Mouse (Mus musculus): ENCODE data around the gene Apc2.
A peak's percentile ranks its signal among the peaks of the same experiment; 100 is the strongest.
"Not testable (repeated sequence)": the region's sequence is repeated elsewhere in the genome, so short reads cannot be mapped to it uniquely, and the experiment has no call there.

Apc2 gene

GRCm38 (mm10) chr10:80295618-80296425 is at the start of gene Apc2:
Gene Apc2, plus strand, starts transcription at chr10:80295977.
- peak; percentile 90 to 92 for DNase-seq (ENCODE audit: low spot score in 2 of 2)

GRCm38 (mm10) chr10:80247849-80248248 is 47.9 kb upstream of the Apc2 start:
- peak; percentile 65 to 75 for DNase-seq (ENCODE audit: low spot score in 2 of 2)

GRCm38 (mm10) chr10:80248437-80248836 is 47.3 kb upstream of the Apc2 start:
- not testable (repeated sequence) for DNase-seq (ENCODE audit: low spot score in 2 of 2)

- peak; percentile 94 to 95 for DNase-seq (ENCODE audit: low spot score in 2 of 2)
Measured at GRCm38 (mm10) chr10:80248971-80249640, 46.7 kb upstream of the Apc2 start, which contains the start of gene Ndufs7. Gene Ndufs7, plus strand, starts transcription at chr10:80249121.

- no peak for DNase-seq (ENCODE audit: low spot score in 2 of 2)
Measured at GRCm38 (mm10) chr10:80250059-80250458, 45.7 kb upstream of the Apc2 start.

GRCm38 (mm10) chr10:80250573-80250972 is 45.2 kb upstream of the Apc2 start:
- DNase-seq (ENCODE audit: low spot score in 2 of 2), result no peak

GRCm38 (mm10) chr10:80252011-80252410 is 43.8 kb upstream of the Apc2 start:
- no peak for DNase-seq (ENCODE audit: low spot score in 2 of 2)

- no peak for DNase-seq (ENCODE audit: low spot score in 2 of 2)
Measured at GRCm38 (mm10) chr10:80252493-80253274, 43.1 kb upstream of the Apc2 start.

- DNase-seq (ENCODE audit: low spot score in 2 of 2), result no peak
Measured at GRCm38 (mm10) chr10:80253551-80253950, 42.2 kb upstream of the Apc2 start.

- no peak for DNase-seq (ENCODE audit: low spot score in 2 of 2)
Measured at GRCm38 (mm10) chr10:80254331-80255297, 41.2 kb upstream of the Apc2 start.

GRCm38 (mm10) chr10:80255881-80256535 is 39.8 kb upstream of the Apc2 start:
- DNase-seq (ENCODE audit: low spot score in 2 of 2), result no peak

- DNase-seq (ENCODE audit: low spot score in 2 of 2), result no peak
Measured at GRCm38 (mm10) chr10:80257936-80258335, 37.8 kb upstream of the Apc2 start.

GRCm38 (mm10) chr10:80258752-80259462 is 36.9 kb upstream of the Apc2 start:
- no peak for DNase-seq (ENCODE audit: low spot score in 2 of 2)

GRCm38 (mm10) chr10:80259463-80259805 is 36.3 kb upstream of the Apc2 start:
- no peak for DNase-seq (ENCODE audit: low spot score in 2 of 2)

GRCm38 (mm10) chr10:80259861-80260641 is 35.7 kb upstream of the Apc2 start:
- peak; percentile 87 to 89 for DNase-seq (ENCODE audit: low spot score in 2 of 2)

- peak; percentile 95 to 96 for DNase-seq (ENCODE audit: low spot score in 2 of 2)
Measured at GRCm38 (mm10) chr10:80260642-80261584, 34.9 kb upstream of the Apc2 start, which contains the start of the genes Gamt and Dazap1. Gene Gamt, minus strand, starts transcription at chr10:80261012. Gene Dazap1, plus strand, starts transcription at chr10:80261486.

- DNase-seq (ENCODE audit: low spot score in 2 of 2), result peak; percentile 93 to 94
Measured at GRCm38 (mm10) chr10:80261585-80261968, 34.2 kb upstream of the Apc2 start.

GRCm38 (mm10) chr10:80262169-80262568 is 33.6 kb upstream of the Apc2 start:
- no peak for DNase-seq (ENCODE audit: low spot score in 2 of 2)

Data from right cerebral cortex, postnatal 10 days (tissue).